Mouse (Mus musculus): Measurements from ENCODE around the gene Obscn.

GRCm38 (mm10) chr11:59102324-59102723, 33.9 kb downstream of the Obscn start:
- TF ChIP-seq CTCF (IDR thresholded peaks at IDR 0.05), result peak; percentile 38; the same call in 1 of the 2 replicates
- TF ChIP-seq EP300 (IDR thresholded peaks at IDR 0.05), result no peak
